Mouse (Mus musculus) neural tube, embryonic 13.5 days (tissue): Measurements from ENCODE around the gene Slc12a9. TPM values are rescaled to one million over a fixed set of nuclear protein-coding genes. Genes with fewer than 3 reads are reported as not detected.

ENCODE experiments used
- ATAC-seq: fragments of 200-750 bp; cut with Nextera tagmentation; 2 replicates; pipeline ENCODE4 v1.8.0; 2017; ENCODE audit warnings: low read depth, mild to moderate bottlenecking, moderate TSS enrichment, moderate library complexity
- H3K27ac ChIP-seq: fragments of 300-500 bp; sonication (generic); replicated peaks from 2 replicates; pipeline ENCODE4 v1.5.1; 2015; ENCODE audit warnings: moderate library complexity, mild to moderate bottlenecking, inconsistent platforms
- H3K27me3 ChIP-seq: fragments of 300-500 bp; sonication (generic); 2 replicates; pipeline ENCODE4 v1.6.1; 2015; ENCODE audit warnings: mild to moderate bottlenecking, inconsistent platforms
- H3K36me3 ChIP-seq: fragments of 300-500 bp; sonication (generic); 2 replicates; pipeline ENCODE4 v1.6.1; 2015; ENCODE audit warnings: mild to moderate bottlenecking, inconsistent platforms
- H3K4me1 ChIP-seq: fragments of 300-500 bp; sonication (generic); replicated peaks from 2 replicates; pipeline ENCODE4 v1.6.1; 2015; ENCODE audit warnings: inconsistent platforms
- H3K4me2 ChIP-seq: fragments of 300-500 bp; sonication (generic); 2 replicates; pipeline ENCODE4 v1.6.1; 2015; ENCODE audit warnings: inconsistent platforms, mild to moderate bottlenecking, moderate library complexity
- H3K4me3 ChIP-seq: fragments of 300-500 bp; sonication (generic); 2 replicates; pipeline ENCODE4 v1.5.1; 2015; ENCODE audit warnings: mild to moderate bottlenecking, inconsistent platforms
- H3K9ac ChIP-seq: fragments of 300-500 bp; sonication (generic); 2 replicates; pipeline ENCODE4 v1.6.1; 2015; ENCODE audit warnings: moderate library complexity, mild to moderate bottlenecking, inconsistent platforms
- H3K9me3 ChIP-seq: fragments of 300-500 bp; sonication (generic); 2 replicates; pipeline ENCODE4 v1.6.1; 2016; ENCODE audit warnings: inconsistent platforms
- WGBS: fragments of 180-500 bp; shearing (Covaris S2); methylation state at CpG from one replicate; pipeline ENCODE4 v1.1.7; 2015; 5-methylcytosine and 5-hydroxymethylcytosine counted together
- polyA plus RNA-seq: library from polyadenylated mRNA; unstranded; fragments of >200 nt; fragmentation: Nextera tagmentation; extraction: Ambion mirVana; gene quantifications from 2 replicates; pipeline ENCODE4 v1.2.1, GENCODE M21; 2015

The Slc12a9 gene
- polyA plus RNA-seq, 1 experiment from 2014 or later: 27.4 TPM

- Histone ChIP-seq H3K4me2 (peak overlapping the region; percentile 90), H3K4me3 (peak overlapping the region; percentile 55), H3K27me3 (peaks cover 30% of the 10 kb centered on the region), H3K9me3 (no peaks in the 10 kb centered on the region), H3K27ac (no peak overlapping the region), H3K4me1 (peaks cover 46% of the 10 kb centered on the region), H3K36me3 (peaks cover 24% of the 10 kb centered on the region; the same call in 1 of the 2 replicates), H3K9ac (peak overlapping the region; percentile 79)
- 21% methylated on average over 16 of the region's 16 CpGs for WGBS
- ATAC-seq: no peak
Measured at GRCm38 (mm10) chr5:137352011-137352975, 18.9 kb upstream of the Slc12a9 start.

- peak overlapping the region; percentile 55 for H3K4me3 ChIP-seq
- no peak overlapping the region for H3K27ac ChIP-seq
- WGBS: 10% methylated on average over 4 of the region's 4 CpGs
- no peaks in the 10 kb centered on the region for H3K9me3 ChIP-seq
- H3K4me1 ChIP-seq: peaks cover 46% of the 10 kb centered on the region
- H3K9ac ChIP-seq: peak overlapping the region; percentile 79
- H3K36me3 ChIP-seq: peaks cover 23% of the 10 kb centered on the region; the same call in 1 of the 2 replicates
- peak overlapping the region; percentile 90 for H3K4me2 ChIP-seq
- no peak for ATAC-seq
- H3K27me3 ChIP-seq: peaks cover 30% of the 10 kb centered on the region
Measured at GRCm38 (mm10) chr5:137351394-137351793, 18.0 kb upstream of the Slc12a9 start.

GRCm38 (mm10) chr5:137351058-137351380 is 17.6 kb upstream of the Slc12a9 start:
- Histone ChIP-seq H3K27ac (0 out of 2 replicates have a peak overlapping the region, but pooled peaks have one; percentile 76), H3K9ac (peak overlapping the region; percentile 79), H3K36me3 (peaks cover 20% of the 10 kb centered on the region; the same call in 1 of the 2 replicates), H3K4me3 (peak overlapping the region; percentile 55), H3K27me3 (peaks cover 30% of the 10 kb centered on the region), H3K9me3 (no peaks in the 10 kb centered on the region), H3K4me1 (peaks cover 46% of the 10 kb centered on the region), H3K4me2 (peak overlapping the region; percentile 90)
- WGBS: 3% methylated on average over 8 of the region's 8 CpGs
- ATAC-seq: no peak

GRCm38 (mm10) chr5:137350205-137351057 is 17.0 kb upstream of the Slc12a9 start:
- Histone ChIP-seq H3K9me3 (no peaks in the 10 kb centered on the region), H3K27me3 (peaks cover 30% of the 10 kb centered on the region), H3K36me3 (peaks cover 15% of the 10 kb centered on the region; the same call in 1 of the 2 replicates), H3K27ac (peak overlapping the region; percentile 76), H3K4me2 (peak overlapping the region; percentile 90), H3K4me3 (peak overlapping the region; percentile 55), H3K4me1 (peaks cover 46% of the 10 kb centered on the region), H3K9ac (peak overlapping the region; percentile 79)
- under 1% methylated on average over 55 of the region's 55 CpGs for WGBS
- ATAC-seq: peak; percentile 49

- peak within 1 kb of the TSS; percentile 76 for H3K27ac ChIP-seq
- peaks cover 9% of the 10 kb centered on the region; the same call in 1 of the 2 replicates for H3K36me3 ChIP-seq
- peak within 1 kb of the TSS; percentile 55 for H3K4me3 ChIP-seq
- H3K9me3 ChIP-seq: no peaks in the 10 kb centered on the region
- H3K4me2 ChIP-seq: peak within 1 kb of the TSS; percentile 90
- peaks cover 46% of the 10 kb centered on the region for H3K4me1 ChIP-seq
- 0% methylated on average over 28 of the region's 32 CpGs for WGBS
- H3K9ac ChIP-seq: peak within 1 kb of the TSS; percentile 79
- peak; percentile 89 for ATAC-seq
- H3K27me3 ChIP-seq: peaks cover 30% of the 10 kb centered on the region
Measured at GRCm38 (mm10) chr5:137349384-137350204, 16.2 kb upstream of the Slc12a9 start, which contains the start of gene Ephb4. Gene Ephb4, plus strand, starts transcription at chr5:137350109.

GRCm38 (mm10) chr5:137348482-137349383 is 15.3 kb upstream of the Slc12a9 start:
- Histone ChIP-seq H3K4me3 (peak overlapping the region; percentile 55), H3K27me3 (peaks cover 30% of the 10 kb centered on the region), H3K4me2 (peak overlapping the region; percentile 90), H3K9me3 (no peaks in the 10 kb centered on the region), H3K36me3 (peaks cover 2% of the 10 kb centered on the region; the same call in 1 of the 2 replicates), H3K9ac (peak overlapping the region; percentile 64), H3K27ac (peak overlapping the region; percentile 49), H3K4me1 (peaks cover 46% of the 10 kb centered on the region)
- ATAC-seq: 0 out of 2 replicates have a peak, but pooled peaks have one; percentile 6
- under 1% methylated on average over 33 of the region's 33 CpGs for WGBS

GRCm38 (mm10) chr5:137347856-137348255 is 14.5 kb upstream of the Slc12a9 start:
- no peak overlapping the region for H3K4me3 ChIP-seq
- H3K9ac ChIP-seq: no peak overlapping the region
- H3K36me3 ChIP-seq: no peaks in the 10 kb centered on the region
- no peak overlapping the region for H3K4me2 ChIP-seq
- no peaks in the 10 kb centered on the region for H3K9me3 ChIP-seq
- peaks cover 30% of the 10 kb centered on the region for H3K27me3 ChIP-seq
- peaks cover 46% of the 10 kb centered on the region for H3K4me1 ChIP-seq
- H3K27ac ChIP-seq: no peak overlapping the region
- no peak for ATAC-seq
- WGBS: 15% methylated on average over 7 of the region's 7 CpGs

GRCm38 (mm10) chr5:137346983-137347382 is 13.6 kb upstream of the Slc12a9 start:
- H3K27ac ChIP-seq: no peak overlapping the region
- peaks cover 37% of the 10 kb centered on the region for H3K4me1 ChIP-seq
- no peaks in the 10 kb centered on the region for H3K36me3 ChIP-seq
- no peak for ATAC-seq
- no peak overlapping the region for H3K4me2 ChIP-seq
- 87% methylated on average over 4 of the region's 4 CpGs for WGBS
- no peaks in the 10 kb centered on the region for H3K9me3 ChIP-seq
- H3K27me3 ChIP-seq: peaks cover 30% of the 10 kb centered on the region
- H3K9ac ChIP-seq: no peak overlapping the region
- no peak overlapping the region for H3K4me3 ChIP-seq

GRCm38 (mm10) chr5:137346388-137346787 is 13.0 kb upstream of the Slc12a9 start:
- no peak overlapping the region for H3K27ac ChIP-seq
- no peak overlapping the region for H3K9ac ChIP-seq
- H3K36me3 ChIP-seq: no peaks in the 10 kb centered on the region
- WGBS: 82% methylated on average over 1 of the region's 1 CpGs
- H3K4me1 ChIP-seq: peaks cover 31% of the 10 kb centered on the region
- H3K27me3 ChIP-seq: peaks cover 30% of the 10 kb centered on the region
- no peak for ATAC-seq
- H3K4me2 ChIP-seq: no peak overlapping the region
- no peaks in the 10 kb centered on the region for H3K9me3 ChIP-seq
- no peak overlapping the region for H3K4me3 ChIP-seq

- H3K9me3 ChIP-seq: no peaks in the 10 kb centered on the region
- WGBS: 28% methylated on average over 9 of the region's 9 CpGs
- peaks cover 27% of the 10 kb centered on the region for H3K27me3 ChIP-seq
- H3K4me2 ChIP-seq: no peak overlapping the region
- no peak overlapping the region for H3K27ac ChIP-seq
- no peaks in the 10 kb centered on the region for H3K36me3 ChIP-seq
- ATAC-seq: no peak
- no peak overlapping the region for H3K4me3 ChIP-seq
- H3K9ac ChIP-seq: no peak overlapping the region
- H3K4me1 ChIP-seq: peaks cover 26% of the 10 kb centered on the region
Measured at GRCm38 (mm10) chr5:137345821-137346220, 12.4 kb upstream of the Slc12a9 start.
